Mouse (Mus musculus): Measurements from ENCODE around the gene Xdh. TPM values are rescaled to one million over a fixed set of nuclear protein-coding genes. Genes with fewer than 3 reads are reported as not detected.

Gene Xdh
- 7.8 and 20.4 TPM in 2 replicates for total RNA-seq (2014; rRNA removed; ENCODE audit: low replicate concordance)
- 2.3 and 2.8 TPM in 2 replicates for polyA plus RNA-seq (2015; fragmentation: Nextera tagmentation; extraction: Ambion mirVana)

- Histone ChIP-seq H3K9ac (replicated peaks; ENCODE audit: low read depth, low read length) (no peak within 1 kb of the TSS), H3K27me3 (ENCODE audit: control insufficient read depth, insufficient read depth, low read length) (no peaks in the 10 kb centered on the region), H3K4me3 (ENCODE audit: low read depth, low read length) (peak within 1 kb of the TSS; percentile 10), H3K9me3 (replicated peaks; ENCODE audit: control insufficient read depth, low read length) (no peaks in the 10 kb centered on the region), H3K4me2 (ENCODE audit: low read depth, low read length) (peak within 1 kb of the TSS; percentile 45), H3K27ac (ENCODE audit: low read depth) (peak within 1 kb of the TSS; percentile 32; the same call in 1 of the 2 replicates), H3K36me3 (replicated peaks; ENCODE audit: control insufficient read depth, insufficient read depth, low read length) (no peaks in the 10 kb centered on the region), H3K4me1 (ENCODE audit: control insufficient read depth, insufficient read depth) (no peaks in the 10 kb centered on the region)
- DNase-seq (ENCODE audit: low spot score) (peak; percentile 88), ATAC-seq (ENCODE audit: insufficient read depth, low read depth) (peak; percentile 85)
- 38% methylated on average over 13 of the region's 13 CpGs for WGBS
- TF ChIP-seq CTCF (IDR thresholded peaks at IDR 0.05; ENCODE audit: low read depth) (no peak), EP300 (IDR thresholded peaks at IDR 0.05; ENCODE audit: low read depth) (no peak)
Observed at GRCm38 (mm10) chr17:73950062-73950735, at the start of gene Xdh. Xdh (minus strand) TSS chr17:73950196.

GRCm38 (mm10) chr17:73995907-73996645 is 46.1 kb upstream of the Xdh start:
- no peak overlapping the region for H3K9ac ChIP-seq (replicated peaks; ENCODE audit: low read depth, low read length)
- H3K4me2 ChIP-seq (ENCODE audit: low read depth, low read length), result no peak overlapping the region
- no peaks in the 10 kb centered on the region for H3K36me3 ChIP-seq (replicated peaks; ENCODE audit: control insufficient read depth, insufficient read depth, low read length)
- peak; percentile 59 for DNase-seq (ENCODE audit: low spot score)
- peak; percentile 91 for ATAC-seq (ENCODE audit: insufficient read depth, low read depth)
- no peaks in the 10 kb centered on the region for H3K27me3 ChIP-seq (ENCODE audit: control insufficient read depth, insufficient read depth, low read length)
- H3K4me1 ChIP-seq (ENCODE audit: control insufficient read depth, insufficient read depth), result peaks cover 6% of the 10 kb centered on the region; the same call in 1 of the 2 replicates
- no peaks in the 10 kb centered on the region for H3K9me3 ChIP-seq (replicated peaks; ENCODE audit: control insufficient read depth, low read length)
- TF ChIP-seq CTCF (IDR thresholded peaks at IDR 0.05; ENCODE audit: low read depth) (no peak), EP300 (IDR thresholded peaks at IDR 0.05; ENCODE audit: low read depth) (peak; percentile 58; the same call in 1 of the 2 replicates)
- no peak overlapping the region for H3K4me3 ChIP-seq (ENCODE audit: low read depth, low read length)
- 0 out of 2 replicates have a peak overlapping the region, but pooled peaks have one; percentile 7 for H3K27ac ChIP-seq (ENCODE audit: low read depth)
- 62% methylated on average over 13 of the region's 13 CpGs for WGBS

- H3K4me2 ChIP-seq (ENCODE audit: low read depth, low read length), result no peak overlapping the region
- no peaks in the 10 kb centered on the region for H3K9me3 ChIP-seq (replicated peaks; ENCODE audit: control insufficient read depth, low read length)
- TF ChIP-seq EP300 (IDR thresholded peaks at IDR 0.05; ENCODE audit: low read depth) (no peak), CTCF (IDR thresholded peaks at IDR 0.05; ENCODE audit: low read depth) (no peak)
- H3K4me3 ChIP-seq (ENCODE audit: low read depth, low read length), result no peak overlapping the region
- H3K27ac ChIP-seq (ENCODE audit: low read depth), result no peak overlapping the region
- H3K27me3 ChIP-seq (ENCODE audit: control insufficient read depth, insufficient read depth, low read length), result no peaks in the 10 kb centered on the region
- no peak overlapping the region for H3K9ac ChIP-seq (replicated peaks; ENCODE audit: low read depth, low read length)
- no peaks in the 10 kb centered on the region for H3K36me3 ChIP-seq (replicated peaks; ENCODE audit: control insufficient read depth, insufficient read depth, low read length)
- DNase-seq (ENCODE audit: low spot score) (no peak), ATAC-seq (ENCODE audit: insufficient read depth, low read depth) (no peak)
- H3K4me1 ChIP-seq (ENCODE audit: control insufficient read depth, insufficient read depth), result peaks cover 6% of the 10 kb centered on the region; the same call in 1 of the 2 replicates
- WGBS, result 88% methylated on average over 4 of the region's 4 CpGs
Observed at GRCm38 (mm10) chr17:73991264-73991663, 41.3 kb upstream of the Xdh start.

GRCm38 (mm10) chr17:73986571-73986970 is 36.6 kb upstream of the Xdh start:
- Histone ChIP-seq H3K27me3 (ENCODE audit: control insufficient read depth, insufficient read depth, low read length) (no peaks in the 10 kb centered on the region), H3K36me3 (replicated peaks; ENCODE audit: control insufficient read depth, insufficient read depth, low read length) (no peaks in the 10 kb centered on the region), H3K4me1 (ENCODE audit: control insufficient read depth, insufficient read depth) (no peaks in the 10 kb centered on the region; the same call in 1 of the 2 replicates), H3K9me3 (replicated peaks; ENCODE audit: control insufficient read depth, low read length) (no peaks in the 10 kb centered on the region), H3K4me2 (ENCODE audit: low read depth, low read length) (no peak overlapping the region), H3K4me3 (ENCODE audit: low read depth, low read length) (no peak overlapping the region), H3K27ac (ENCODE audit: low read depth) (no peak overlapping the region), H3K9ac (replicated peaks; ENCODE audit: low read depth, low read length) (no peak overlapping the region)
- WGBS, result 60% methylated on average over 2 of the region's 2 CpGs
- DNase-seq (ENCODE audit: low spot score) (no peak), ATAC-seq (ENCODE audit: insufficient read depth, low read depth) (no peak)
- TF ChIP-seq CTCF (IDR thresholded peaks at IDR 0.05; ENCODE audit: low read depth), result no peak
- no peak for TF ChIP-seq EP300 (IDR thresholded peaks at IDR 0.05; ENCODE audit: low read depth)

- H3K9ac ChIP-seq (replicated peaks; ENCODE audit: low read depth, low read length), result no peak overlapping the region
- H3K9me3 ChIP-seq (replicated peaks; ENCODE audit: control insufficient read depth, low read length), result no peaks in the 10 kb centered on the region
- 82% methylated on average over 4 of the region's 4 CpGs for WGBS
- no peaks in the 10 kb centered on the region; the same call in 1 of the 2 replicates for H3K4me1 ChIP-seq (ENCODE audit: control insufficient read depth, insufficient read depth)
- no peaks in the 10 kb centered on the region for H3K27me3 ChIP-seq (ENCODE audit: control insufficient read depth, insufficient read depth, low read length)
- no peaks in the 10 kb centered on the region for H3K36me3 ChIP-seq (replicated peaks; ENCODE audit: control insufficient read depth, insufficient read depth, low read length)
- H3K4me2 ChIP-seq (ENCODE audit: low read depth, low read length), result no peak overlapping the region
- DNase-seq (ENCODE audit: low spot score) (no peak), ATAC-seq (ENCODE audit: insufficient read depth, low read depth) (no peak)
- TF ChIP-seq CTCF (IDR thresholded peaks at IDR 0.05; ENCODE audit: low read depth) (no peak), EP300 (IDR thresholded peaks at IDR 0.05; ENCODE audit: low read depth) (no peak)
- no peak overlapping the region for H3K27ac ChIP-seq (ENCODE audit: low read depth)
- H3K4me3 ChIP-seq (ENCODE audit: low read depth, low read length), result no peak overlapping the region
Observed at GRCm38 (mm10) chr17:73985936-73986335, 35.9 kb upstream of the Xdh start.

Data from heart, postnatal 0 days (tissue).